Mouse (Mus musculus) cerebellum, adult 2 months (tissue): ENCODE measurements around the gene Ccdc87.

ENCODE experiments used
- CTCF ChIP-seq: fragments of 200-500 bp; IDR thresholded peaks from 2 replicates; pipeline ENCODE4 v1.5.1; 2011; ENCODE audit warnings: low read depth, mild to moderate bottlenecking, control low read depth, low read length, moderate library complexity, borderline replicate concordance; ENCODE audit not compliant: insufficient read depth
- POLR2A ChIP-seq: fragments of 200-500 bp; IDR thresholded peaks from 2 replicates; pipeline ENCODE4 v1.6.1; 2011; ENCODE audit warnings: low read length, control low read depth, borderline replicate concordance; ENCODE audit not compliant: insufficient read depth

DNA sequence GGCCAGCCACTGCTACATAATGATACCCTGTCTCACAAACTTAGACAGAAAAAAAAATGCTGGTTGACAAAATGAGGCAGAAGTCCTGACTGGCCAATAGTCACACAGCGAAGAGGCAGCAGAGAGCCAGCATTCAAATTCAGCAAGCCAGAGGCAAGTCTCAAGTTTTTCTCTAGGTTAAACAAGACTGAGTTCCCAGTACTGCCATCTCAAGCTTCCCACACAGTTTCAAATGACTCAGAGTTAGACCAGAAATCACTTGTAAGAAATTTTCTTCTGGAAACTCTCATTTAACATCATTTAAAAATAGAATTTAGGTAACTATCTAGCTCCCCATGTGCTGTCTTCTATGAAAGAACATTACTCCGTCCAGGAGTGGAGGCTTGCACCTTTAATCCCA is 41.3 kb upstream of the Ccdc87 start:
- TF ChIP-seq CTCF (no peak), POLR2A (no peak)
